Mouse (Mus musculus) adrenal gland, postnatal 0 days (tissue): ENCODE results near the gene Kars. TPM values are rescaled to one million over a fixed set of nuclear protein-coding genes. Genes with fewer than 3 reads are reported as not detected.

ENCODE experiments used
- polyA plus RNA-seq: library from polyadenylated mRNA; unstranded; fragments of >200 nt; fragmentation: Nextera tagmentation; extraction: Ambion mirVana; gene quantifications from 2 replicates; pipeline ENCODE4 v1.2.1, GENCODE M21; 2015

The Kars gene
- polyA plus RNA-seq, result 87.9 and 120 TPM in 2 replicates

DNA sequence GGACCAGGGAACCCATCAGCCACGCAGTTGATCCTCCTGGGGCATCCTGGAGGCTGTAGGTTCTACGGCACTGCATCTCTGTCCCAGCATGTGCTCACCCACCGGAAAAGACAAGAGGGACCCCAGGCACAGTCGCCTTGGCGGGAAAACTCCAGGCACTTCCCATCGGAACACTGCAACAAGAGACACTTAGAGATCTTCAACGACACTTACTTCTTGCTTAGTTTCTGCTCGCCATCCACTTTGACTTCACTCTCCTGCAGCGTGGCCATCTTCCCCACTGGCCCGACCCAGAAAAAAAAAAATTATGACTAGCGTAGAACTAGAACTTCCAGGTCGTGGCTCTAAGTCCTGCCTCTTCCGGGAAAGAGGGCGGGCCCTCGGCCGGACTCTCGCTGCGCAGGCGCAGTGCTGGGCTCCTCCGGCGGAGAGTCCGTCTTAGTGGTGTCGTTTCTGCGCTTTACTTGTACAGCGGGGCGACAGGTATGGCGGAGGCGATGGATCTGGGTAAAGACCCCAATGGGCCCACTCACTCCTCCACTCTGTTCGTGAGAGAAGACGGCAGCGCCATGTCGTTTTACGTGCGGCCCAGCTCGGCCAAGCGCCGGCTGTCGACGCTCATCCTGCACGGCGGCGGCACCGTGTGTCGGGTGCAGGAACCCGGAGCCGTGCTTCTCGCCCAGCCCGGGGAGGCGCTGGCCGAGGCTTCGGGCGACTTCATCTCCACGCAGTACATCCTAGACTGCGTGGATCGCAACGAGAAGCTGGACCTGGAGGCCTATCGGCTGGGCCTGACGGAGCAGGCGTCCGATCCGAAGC, at the start of gene Kars, which contains the start of gene Terf2ip:
TSS of gene Kars (minus strand) at position 327 of the 819 bp plus-strand sequence.
TSS of gene Terf2ip (plus strand) at position 402 of the 819 bp plus-strand sequence.

DNA sequence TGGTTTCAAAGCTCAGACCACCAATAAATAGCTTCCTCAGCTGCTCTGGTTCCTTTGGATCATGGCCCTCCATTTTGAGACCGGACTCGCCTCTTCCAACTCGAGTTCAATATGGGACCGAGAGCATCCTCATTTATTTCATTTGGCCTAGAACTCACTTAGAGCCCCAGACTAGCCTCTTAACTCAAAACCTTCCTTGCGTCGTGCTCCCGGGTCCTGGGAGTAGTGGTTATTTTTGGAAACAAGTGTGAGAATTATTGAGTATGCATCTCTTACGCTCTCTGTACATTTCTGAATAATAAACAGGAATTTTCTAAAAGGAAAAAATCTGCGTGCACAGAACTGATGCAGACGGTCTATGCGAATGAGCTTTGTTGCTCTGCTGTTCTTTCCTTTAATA, 3.8 kb upstream of the Kars start, which contains the start of gene Gm6793:
TSS of gene Gm6793 (minus strand) at position 101 of the 400 bp plus-strand sequence.

DNA sequence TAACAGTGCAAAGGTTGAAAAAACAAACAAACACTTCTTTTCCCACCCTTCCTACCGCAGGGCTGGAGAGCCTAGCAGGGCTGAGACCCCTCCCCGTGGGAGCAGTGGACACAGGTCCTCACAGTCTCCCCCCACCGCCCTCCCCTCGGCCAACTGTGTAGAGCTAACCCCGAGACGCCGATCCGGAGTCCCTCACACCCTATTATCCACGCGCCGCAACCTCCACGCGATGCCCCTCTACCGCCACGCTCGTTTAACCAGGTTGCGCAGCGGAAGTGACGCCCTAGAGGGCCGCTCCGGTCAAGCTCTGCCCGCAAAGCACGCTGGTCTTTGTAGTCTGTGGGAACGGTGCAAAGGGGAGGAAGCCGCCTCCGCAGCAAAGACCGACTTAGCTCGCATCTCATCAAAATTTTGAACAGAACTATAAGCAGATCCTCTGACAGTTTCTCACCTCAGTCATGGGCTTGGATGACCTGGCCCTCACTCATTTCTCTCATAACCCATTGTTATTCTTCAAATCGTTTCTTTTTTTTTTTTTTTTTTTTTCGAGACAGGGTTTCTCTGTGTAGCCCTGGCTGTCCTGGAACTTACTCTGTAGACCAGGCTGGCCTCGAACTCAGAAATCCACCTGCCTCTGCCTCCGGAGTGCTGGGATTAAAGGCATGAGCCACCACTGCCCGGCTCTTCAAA, 19.0 kb downstream of the Kars start, which contains the start of gene Adat1:
TSS of gene Adat1 (minus strand) at position 290 of the 690 bp plus-strand sequence.

Other genes starting within 250 kb of the Kars start
- 182 and 214 TPM in 2 replicates for gene Cfdp1, start 157.0 kb downstream of the Kars start, polyA plus RNA-seq
- 3.3 and 4.4 TPM in 2 replicates for gene Tmem170, start 134.6 kb downstream of the Kars start, polyA plus RNA-seq
- 0.27 and 0.39 TPM in 2 replicates for gene Chst5, start 100.9 kb downstream of the Kars start, polyA plus RNA-seq
- 6.7 and 9.1 TPM in 2 replicates for gene Tmem231, start 77.4 kb downstream of the Kars start, polyA plus RNA-seq
- gene Gabarapl2, start 70.6 kb downstream of the Kars start, polyA plus RNA-seq, result 381 and 395 TPM in 2 replicates
- 3.0 and 4.5 TPM in 2 replicates for gene Adat1, start 19.0 kb downstream of the Kars start, polyA plus RNA-seq
- gene Terf2ip, start 75 bp upstream of the Kars start, polyA plus RNA-seq, result 19.6 and 22.8 TPM in 2 replicates
- gene Gm6793, start 3.7 kb upstream of the Kars start, polyA plus RNA-seq, result 0.17 and 0.22 TPM in 2 replicates